Mouse (Mus musculus) Patski (cell line): ENCODE data around the gene Erbb3. TPM values are rescaled to one million over a fixed set of nuclear protein-coding genes. Genes with fewer than 3 reads are reported as not detected.

Source experiments
- ATAC-seq: fragments of 100-300 bp; one replicate; pipeline ENCODE4 v1.8.0; 2021
- CTCF ChIA-PET: fragments of 350-600 bp; sonication (Branson Sonifier 250); formaldehyde crosslinking; loops from one replicate; lab custom pipeline; 2022; ENCODE audit warnings: inconsistent platforms; lab: Charles Lee
- POLR2A ChIA-PET: fragments of 350-600 bp; sonication (Branson Sonifier 250); formaldehyde crosslinking; loops from one replicate; lab custom pipeline; 2022; ENCODE audit warnings: antibody characterized with exemption, inconsistent platforms; lab: Charles Lee
- DNase-seq: peaks from one replicate; pipeline ENCODE4 v3.0.0-alpha.2; 2011; ENCODE audit warnings: low read depth, low spot score
- H3K27me3 ChIP-seq: fragments of 371-371 bp; one replicate; pipeline ENCODE4 v1.5.1; 2021
- CTCF ChIP-seq: fragments of 100-300 bp; IDR thresholded peaks from one replicate; pipeline ENCODE4 v1.5.1; 2021
- in situ Hi-C: fragments of 300-500 bp; cut with MboI; formaldehyde crosslinking; loops from 3 replicates; pipeline ENCODE4 v1.11.1; 2018; ENCODE audit warnings: low pct_unique_long_range_greater_than_20kb, mixed read lengths
- polyA plus RNA-seq: library from polyadenylated mRNA; unstranded; gene quantifications from one replicate; pipeline ENCODE4 v1.2.3, GENCODE M21; 2021

Erbb3 gene
- polyA plus RNA-seq, 1 experiment from 2014 or later = 1.2 TPM

DNA sequence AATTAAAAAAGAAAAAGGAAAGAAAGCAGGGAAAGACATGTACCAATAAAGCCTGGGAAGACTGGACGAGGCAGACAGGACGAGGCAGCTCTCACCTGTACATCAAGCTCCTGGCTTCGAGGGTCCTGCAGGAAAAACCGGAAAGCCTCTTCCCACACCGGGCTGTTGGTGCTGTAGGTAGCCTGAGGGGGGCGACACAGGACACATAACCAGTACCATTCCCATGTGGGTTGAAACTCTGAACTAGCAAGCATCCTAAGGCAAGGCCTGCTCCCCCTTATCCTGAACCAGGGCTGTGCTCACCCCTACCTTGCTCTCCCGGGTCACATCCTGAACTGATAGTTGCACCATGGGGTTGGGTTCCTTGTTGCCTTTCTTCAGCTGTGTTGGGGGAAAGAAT is 70.6 kb downstream of the Erbb3 start:
- no peak for DNase-seq
- no peak for TF ChIP-seq CTCF
- ChIA-PET POLR2A (interaction anchor here (0.7 to 1.3 kb wide), 2 partner anchors 9 to 15 kb away, joined by 3 to 7 read pairs; no protein-coding TSS in a partner anchor), CTCF (interaction anchor here (1.3 to 3.1 kb wide), 6 partner anchors 9 to 22 kb away, joined by 3 to 8 read pairs (median 6); no protein-coding TSS in a partner anchor)
- in situ Hi-C loops = no loop called here
- ATAC-seq = no peak
- no peaks in the 10 kb centered on the region for H3K27me3 ChIP-seq

Other genes starting within 250 kb of the Erbb3 start
- 34.5 TPM for gene Coq10a, start 220.7 kb downstream of the Erbb3 start, polyA plus RNA-seq
- 55.9 TPM for gene Ankrd52, start 212.5 kb downstream of the Erbb3 start, polyA plus RNA-seq
- gene Slc39a5, start 188.4 kb downstream of the Erbb3 start, polyA plus RNA-seq = 0.12 TPM
- 85.0 TPM for gene Nabp2, start 178.2 kb downstream of the Erbb3 start, polyA plus RNA-seq
- 43.3 TPM for gene Rnf41, start 178.0 kb downstream of the Erbb3 start, polyA plus RNA-seq
- gene Smarcc2, start 130.4 kb downstream of the Erbb3 start, polyA plus RNA-seq = 102 TPM
- gene Myl6, start 95.5 kb downstream of the Erbb3 start, polyA plus RNA-seq = 1,994 TPM
- 54.1 TPM for gene Myl6b, start 91.0 kb downstream of the Erbb3 start, polyA plus RNA-seq
- 75.8 TPM for gene Esyt1, start 63.8 kb downstream of the Erbb3 start, polyA plus RNA-seq
- 16.8 TPM for gene Zc3h10, start 41.9 kb downstream of the Erbb3 start, polyA plus RNA-seq
- gene Rpl41, start 40.3 kb downstream of the Erbb3 start, polyA plus RNA-seq = 1,532 TPM
- 117 TPM for gene Pa2g4, start 23.7 kb downstream of the Erbb3 start, polyA plus RNA-seq
- 259 TPM for gene Rps26, start 37.1 kb upstream of the Erbb3 start, polyA plus RNA-seq
- gene Ikzf4, start 56.3 kb upstream of the Erbb3 start, polyA plus RNA-seq = 0.10 TPM
- 15.2 TPM for gene Suox, start 84.4 kb upstream of the Erbb3 start, polyA plus RNA-seq
- gene Rab5b, start 106.6 kb upstream of the Erbb3 start, polyA plus RNA-seq = 93.3 TPM
- 1.1 TPM for gene Pmel, start 114.5 kb upstream of the Erbb3 start, polyA plus RNA-seq
- gene Cdk2, start 115.4 kb upstream of the Erbb3 start, polyA plus RNA-seq = 30.2 TPM
- 9.9 TPM for gene Dgka, start 155.2 kb upstream of the Erbb3 start, polyA plus RNA-seq
- 37.8 TPM for gene Pym1, start 158.2 kb upstream of the Erbb3 start, polyA plus RNA-seq
- gene Mmp19, start 201.3 kb upstream of the Erbb3 start, polyA plus RNA-seq = 18.6 TPM
- gene Dnajc14, start 214.4 kb upstream of the Erbb3 start, polyA plus RNA-seq = 81.8 TPM
- 26.7 TPM for gene Tmem198b, start 214.7 kb upstream of the Erbb3 start, polyA plus RNA-seq
- gene Sarnp, start 227.7 kb upstream of the Erbb3 start, polyA plus RNA-seq = 105 TPM
- 56.5 TPM for gene Ormdl2, start 232.0 kb upstream of the Erbb3 start, polyA plus RNA-seq